Mouse (Mus musculus) neural tube, embryonic 10.5 days (tissue): Measurements from ENCODE around the gene Tedc1.
A peak's percentile ranks its signal among the peaks of the same experiment; 100 is the strongest.

Experiments used
- DNase-seq: peaks from one replicate; pipeline ENCODE4 v3.0.0-alpha.2; 2017; ENCODE audit warnings: low spot score; ENCODE audit errors: extremely low spot score

Gene Tedc1

GRCm38 (mm10) chr12:113152991-113153525, 3.2 kb upstream of the Tedc1 start:
- DNase-seq: no peak

GRCm38 (mm10) chr12:113153971-113154370, 2.2 kb upstream of the Tedc1 start:
- no peak for DNase-seq

- no peak for DNase-seq
Measured at GRCm38 (mm10) chr12:113154747-113155075, 1.5 kb upstream of the Tedc1 start.

GRCm38 (mm10) chr12:113155076-113155771, 997 bp upstream of the Tedc1 start:
- peak; percentile 72 for DNase-seq

- no peak for DNase-seq
Measured at GRCm38 (mm10) chr12:113156540-113156929, 314 bp downstream of the Tedc1 start.

GRCm38 (mm10) chr12:113157002-113157401, 781 bp downstream of the Tedc1 start:
- no peak for DNase-seq

GRCm38 (mm10) chr12:113157521-113157920, 1.3 kb downstream of the Tedc1 start:
- no peak for DNase-seq

- no peak for DNase-seq
Measured at GRCm38 (mm10) chr12:113157971-113158370, 1.8 kb downstream of the Tedc1 start.

GRCm38 (mm10) chr12:113163561-113164006, 7.4 kb downstream of the Tedc1 start:
- DNase-seq: no peak

- no peak for DNase-seq
Measured at GRCm38 (mm10) chr12:113168031-113168536, 11.9 kb downstream of the Tedc1 start.

- no peak for DNase-seq
Measured at GRCm38 (mm10) chr12:113176960-113177725, 20.9 kb downstream of the Tedc1 start.

GRCm38 (mm10) chr12:113181020-113181419, 24.8 kb downstream of the Tedc1 start:
- DNase-seq: no peak

- no peak for DNase-seq
Measured at GRCm38 (mm10) chr12:113184945-113185344, 28.7 kb downstream of the Tedc1 start.

- peak; percentile 70 for DNase-seq
Measured at GRCm38 (mm10) chr12:113185442-113186291, 29.4 kb downstream of the Tedc1 start, which contains the start of gene Tmem121. TSS of gene Tmem121 (plus strand) at chr12:113185930.

GRCm38 (mm10) chr12:113186326-113187010, 30.2 kb downstream of the Tedc1 start:
- DNase-seq: no peak

- DNase-seq: no peak
Measured at GRCm38 (mm10) chr12:113187011-113187375, 30.8 kb downstream of the Tedc1 start.

GRCm38 (mm10) chr12:113187584-113188295, 31.5 kb downstream of the Tedc1 start:
- DNase-seq: peak; percentile 89

GRCm38 (mm10) chr12:113188349-113189055, 32.3 kb downstream of the Tedc1 start:
- no peak for DNase-seq

- no peak for DNase-seq
Measured at GRCm38 (mm10) chr12:113193423-113193822, 37.2 kb downstream of the Tedc1 start.
